Mouse (Mus musculus) megakaryocyte, embryonic 14.5 days (primary cell): ENCODE measurements at regions not wholly inside any gene's neighbourhood (a gene's known extent, or its start where the extent isn't known, plus 50 kb on each side); places are given as distances from the start of the nearest gene placed in this dataset.

Source experiments
- H3K27me3 ChIP-seq: replicated peaks from 2 replicates; pipeline ENCODE3; 2012; ENCODE audit warnings: inconsistent platforms
- H3K36me3 ChIP-seq: replicated peaks from 2 replicates; pipeline ENCODE3; 2012; ENCODE audit warnings: low read length, inconsistent platforms, mixed read lengths
- H3K4me1 ChIP-seq: 2 replicates; pipeline ENCODE4 v1.6.1; 2012; ENCODE audit warnings: inconsistent platforms
- H3K4me3 ChIP-seq: replicated peaks from 2 replicates; pipeline ENCODE3; 2012; ENCODE audit warnings: moderate library complexity, mild to moderate bottlenecking, inconsistent platforms
- H3K9me3 ChIP-seq: 2 replicates; pipeline ENCODE4 v1.6.1; 2012; ENCODE audit warnings: inconsistent platforms
- FLI1 ChIP-seq: IDR thresholded peaks from 2 replicates; pipeline ENCODE4 v1.6.1; 2012; ENCODE audit warnings: low read length, inconsistent platforms, mixed read lengths
- GATA1 ChIP-seq: IDR thresholded peaks from 3 replicates; pipeline ENCODE4 v1.6.1; 2012; ENCODE audit warnings: mixed read lengths, low read length, inconsistent platforms, borderline replicate concordance

DNA sequence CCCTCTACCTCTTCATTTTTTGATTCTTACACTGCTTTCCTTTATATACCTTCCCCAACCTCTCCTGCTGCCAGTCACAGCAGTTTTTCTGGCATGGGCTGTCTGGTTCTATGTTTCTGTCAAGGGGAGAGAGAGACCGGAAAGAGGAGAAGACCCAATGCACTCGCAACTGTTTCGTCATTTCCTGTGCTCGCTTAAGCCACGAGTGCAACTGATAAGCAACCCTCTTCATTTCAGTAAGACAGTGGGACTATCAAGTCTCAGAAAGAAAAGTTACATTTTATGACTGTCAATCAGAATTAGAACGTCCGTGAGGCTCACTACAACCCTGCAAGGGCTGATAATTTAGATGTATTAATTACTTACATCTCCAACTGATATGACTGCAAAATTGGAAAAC is 312.2 kb downstream of the Etnk1 start:
- TF ChIP-seq GATA1: no peak
- TF ChIP-seq FLI1: no peak
- 0 out of 2 replicates have a peak, but pooled peaks cover 6% of the 10 kb centered on the region for H3K4me1 ChIP-seq
- H3K4me3 ChIP-seq: no peak overlapping the region
- H3K36me3 ChIP-seq: no peaks in the 10 kb centered on the region
- H3K27me3 ChIP-seq: no peaks in the 10 kb centered on the region
- H3K9me3 ChIP-seq: no peaks in the 10 kb centered on the region

DNA sequence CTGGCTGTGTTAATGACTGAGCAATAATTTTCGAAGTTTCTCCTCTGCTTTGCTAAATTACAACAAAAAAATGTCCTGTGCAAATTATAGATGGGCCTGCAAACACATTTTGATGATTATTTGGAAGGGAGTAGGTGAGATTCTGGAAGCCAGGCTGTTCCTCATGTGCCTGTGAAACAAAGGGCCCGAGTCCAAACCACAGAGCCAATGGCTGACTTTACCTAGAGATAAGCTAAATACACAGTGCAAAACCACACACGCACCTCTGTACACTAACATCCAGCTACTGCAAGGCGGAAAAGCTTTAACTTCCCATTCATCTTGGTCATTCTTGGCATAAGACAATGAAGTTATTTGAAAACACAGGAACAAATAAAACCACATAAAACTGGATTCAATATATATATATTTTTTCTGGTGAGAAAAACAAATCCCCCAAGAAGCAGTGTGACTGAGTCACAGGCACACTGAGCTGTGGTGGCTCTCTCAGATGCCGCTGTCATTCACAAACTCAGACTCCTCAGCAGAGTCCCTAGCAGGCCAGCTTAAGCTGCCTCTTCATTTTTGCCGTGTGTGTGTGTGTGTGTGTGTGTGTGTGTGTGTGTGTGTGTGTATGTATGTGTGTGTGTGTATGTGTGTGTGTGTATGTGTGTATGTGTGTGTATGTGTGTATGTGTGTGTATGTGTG is 312.8 kb downstream of the Etnk1 start:
- 0 out of 2 replicates have a peak, but pooled peaks cover 6% of the 10 kb centered on the region for H3K4me1 ChIP-seq

GRCm38 (mm10) chr6:143482272-143482671 is 315.3 kb downstream of the Etnk1 start:
- Histone ChIP-seq H3K9me3 (no peaks in the 10 kb centered on the region), H3K36me3 (no peaks in the 10 kb centered on the region), H3K4me3 (no peak overlapping the region), H3K4me1 (0 out of 2 replicates have a peak, but pooled peaks cover 6% of the 10 kb centered on the region), H3K27me3 (no peaks in the 10 kb centered on the region)
- no peak for TF ChIP-seq FLI1
- no peak for TF ChIP-seq GATA1

More for the DNA sequence above, 312.8 kb downstream of the Etnk1 start:
- H3K4me3 ChIP-seq: no peak overlapping the region
- H3K9me3 ChIP-seq: no peaks in the 10 kb centered on the region
- no peaks in the 10 kb centered on the region for H3K27me3 ChIP-seq
- no peak for TF ChIP-seq FLI1
- TF ChIP-seq GATA1: no peak
- H3K36me3 ChIP-seq: no peaks in the 10 kb centered on the region

- Histone ChIP-seq H3K9me3 (no peaks in the 10 kb centered on the region), H3K36me3 (no peaks in the 10 kb centered on the region), H3K4me3 (no peak overlapping the region), H3K4me1 (0 out of 2 replicates have a peak, but pooled peaks cover 6% of the 10 kb centered on the region), H3K27me3 (no peaks in the 10 kb centered on the region)
- TF ChIP-seq FLI1: no peak
- TF ChIP-seq GATA1: no peak
Observed at GRCm38 (mm10) chr6:143482868-143483267, 315.8 kb downstream of the Etnk1 start.

GRCm38 (mm10) chr6:143484941-143485340 is 317.9 kb downstream of the Etnk1 start:
- Histone ChIP-seq H3K27me3 (no peaks in the 10 kb centered on the region), H3K36me3 (no peaks in the 10 kb centered on the region), H3K4me1 (no peaks in the 10 kb centered on the region), H3K9me3 (peaks cover 6% of the 10 kb centered on the region), H3K4me3 (no peak overlapping the region)
- TF ChIP-seq GATA1 (no peak), FLI1 (no peak)

- no peaks in the 10 kb centered on the region for H3K36me3 ChIP-seq
- H3K9me3 ChIP-seq: peaks cover 10% of the 10 kb centered on the region
- H3K4me3 ChIP-seq: no peak overlapping the region
- H3K4me1 ChIP-seq: no peaks in the 10 kb centered on the region
- TF ChIP-seq GATA1 (no peak), FLI1 (no peak)
- no peaks in the 10 kb centered on the region for H3K27me3 ChIP-seq
Observed at GRCm38 (mm10) chr6:143487003-143487402, 320.0 kb downstream of the Etnk1 start.

- TF ChIP-seq GATA1 (no peak), FLI1 (no peak)
- H3K27me3 ChIP-seq: no peaks in the 10 kb centered on the region
- no peaks in the 10 kb centered on the region for H3K4me1 ChIP-seq
- H3K9me3 ChIP-seq: peaks cover 21% of the 10 kb centered on the region
- no peaks in the 10 kb centered on the region for H3K36me3 ChIP-seq
- H3K4me3 ChIP-seq: no peak overlapping the region
Observed at GRCm38 (mm10) chr6:143490019-143490418, 323.0 kb downstream of the Etnk1 start.

DNA sequence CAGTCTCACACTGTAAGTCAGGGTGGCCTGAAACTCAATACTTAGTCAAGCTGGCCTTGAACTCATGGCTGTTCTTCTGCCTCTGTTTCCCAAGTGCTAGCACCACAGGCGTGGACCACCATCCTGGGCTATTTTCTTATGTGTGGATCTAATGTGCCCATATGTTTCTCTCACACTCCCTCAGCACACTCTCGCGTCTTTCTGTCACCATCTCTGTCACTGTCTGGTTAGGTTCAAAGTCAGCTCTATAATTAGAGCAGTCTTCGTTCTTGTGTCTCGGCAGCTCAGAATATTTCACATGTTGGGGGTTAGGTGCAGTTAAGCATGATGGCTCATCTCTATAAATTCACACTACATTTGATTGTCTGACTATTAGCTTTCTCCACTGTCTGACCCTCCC is 324.4 kb downstream of the Etnk1 start:
- H3K9me3 ChIP-seq: peaks cover 21% of the 10 kb centered on the region
- H3K36me3 ChIP-seq: no peaks in the 10 kb centered on the region
- no peak for TF ChIP-seq FLI1
- TF ChIP-seq GATA1: no peak
- no peaks in the 10 kb centered on the region for H3K4me1 ChIP-seq
- H3K4me3 ChIP-seq: no peak overlapping the region
- H3K27me3 ChIP-seq: no peaks in the 10 kb centered on the region

GRCm38 (mm10) chr6:143493543-143493942 is 326.5 kb downstream of the Etnk1 start:
- Histone ChIP-seq H3K36me3 (no peaks in the 10 kb centered on the region), H3K4me3 (no peak overlapping the region), H3K4me1 (no peaks in the 10 kb centered on the region), H3K9me3 (peaks cover 21% of the 10 kb centered on the region), H3K27me3 (no peaks in the 10 kb centered on the region)
- TF ChIP-seq GATA1 (no peak), FLI1 (no peak)

GRCm38 (mm10) chr6:143494341-143494740 is 327.3 kb downstream of the Etnk1 start:
- TF ChIP-seq GATA1 (no peak), FLI1 (no peak)
- H3K9me3 ChIP-seq: peaks cover 26% of the 10 kb centered on the region
- H3K4me3 ChIP-seq: no peak overlapping the region
- H3K27me3 ChIP-seq: no peaks in the 10 kb centered on the region
- no peaks in the 10 kb centered on the region for H3K4me1 ChIP-seq
- H3K36me3 ChIP-seq: no peaks in the 10 kb centered on the region

GRCm38 (mm10) chr6:143494886-143495285 is 327.9 kb downstream of the Etnk1 start:
- H3K4me3 ChIP-seq: no peak overlapping the region
- TF ChIP-seq GATA1 (no peak), FLI1 (no peak)
- H3K4me1 ChIP-seq: no peaks in the 10 kb centered on the region
- H3K9me3 ChIP-seq: peaks cover 20% of the 10 kb centered on the region
- H3K36me3 ChIP-seq: no peaks in the 10 kb centered on the region
- no peaks in the 10 kb centered on the region for H3K27me3 ChIP-seq
